Mouse (Mus musculus) lung, embryonic 16.5 days (tissue): ENCODE measurements around the gene Ms4a18. TPM values are rescaled to one million over a fixed set of nuclear protein-coding genes. Genes with fewer than 3 reads are reported as not detected.

Experiments
- ATAC-seq: fragments of 200-750 bp; cut with Nextera tagmentation; 2 replicates; pipeline ENCODE4 v1.8.0; 2017; ENCODE audit warnings: low read depth, mild to moderate bottlenecking, moderate library complexity
- H3K27ac ChIP-seq: fragments of 300-500 bp; sonication (generic); 2 replicates; pipeline ENCODE4 v1.5.1; 2014; ENCODE audit warnings: mild to moderate bottlenecking, control low read depth, low read length
- H3K27me3 ChIP-seq: fragments of 300-500 bp; sonication (generic); 2 replicates; pipeline ENCODE4 v1.6.1; 2014; ENCODE audit warnings: low read depth, low read length, mixed read lengths; ENCODE audit not compliant: control insufficient read depth, insufficient read depth
- H3K36me3 ChIP-seq: fragments of 300-500 bp; sonication (generic); 2 replicates; pipeline ENCODE4 v1.6.1; 2014; ENCODE audit warnings: low read length; ENCODE audit not compliant: control insufficient read depth, insufficient read depth
- H3K4me1 ChIP-seq: fragments of 300-500 bp; sonication (generic); replicated peaks from 2 replicates; pipeline ENCODE4 v1.6.1; 2014; ENCODE audit warnings: low read length, mixed read lengths; ENCODE audit not compliant: control insufficient read depth, insufficient read depth
- H3K4me2 ChIP-seq: fragments of 300-500 bp; sonication (generic); 2 replicates; pipeline ENCODE4 v1.6.1; 2014; ENCODE audit warnings: low read depth, low read length, control low read depth
- H3K4me3 ChIP-seq: fragments of 300-500 bp; sonication (generic); 2 replicates; pipeline ENCODE4 v1.5.1; 2014; ENCODE audit warnings: mild to moderate bottlenecking, low read length, control low read depth
- H3K9ac ChIP-seq: fragments of 300-500 bp; sonication (generic); 2 replicates; pipeline ENCODE4 v1.6.1; 2014; ENCODE audit warnings: low read length, control low read depth
- H3K9me3 ChIP-seq: fragments of 300-500 bp; sonication (generic); 2 replicates; pipeline ENCODE4 v1.6.1; 2016; ENCODE audit warnings: low read length; ENCODE audit not compliant: control insufficient read depth
- WGBS: fragments of 180-500 bp; shearing (Covaris S2); extraction: QIAGEN DNeasy Blood & Tissue Kit; methylation state at CpG from one replicate; pipeline ENCODE4 v1.1.7; 2014; 5-methylcytosine and 5-hydroxymethylcytosine counted together
- polyA plus RNA-seq: library from polyadenylated mRNA; unstranded; fragments of >200 nt; fragmentation: Nextera tagmentation; extraction: Ambion mirVana; gene quantifications from 2 replicates; pipeline ENCODE4 v1.2.1, GENCODE M21; 2015

Ms4a18 gene
- polyA plus RNA-seq, 1 experiment from 2014 or later: not detected

DNA sequence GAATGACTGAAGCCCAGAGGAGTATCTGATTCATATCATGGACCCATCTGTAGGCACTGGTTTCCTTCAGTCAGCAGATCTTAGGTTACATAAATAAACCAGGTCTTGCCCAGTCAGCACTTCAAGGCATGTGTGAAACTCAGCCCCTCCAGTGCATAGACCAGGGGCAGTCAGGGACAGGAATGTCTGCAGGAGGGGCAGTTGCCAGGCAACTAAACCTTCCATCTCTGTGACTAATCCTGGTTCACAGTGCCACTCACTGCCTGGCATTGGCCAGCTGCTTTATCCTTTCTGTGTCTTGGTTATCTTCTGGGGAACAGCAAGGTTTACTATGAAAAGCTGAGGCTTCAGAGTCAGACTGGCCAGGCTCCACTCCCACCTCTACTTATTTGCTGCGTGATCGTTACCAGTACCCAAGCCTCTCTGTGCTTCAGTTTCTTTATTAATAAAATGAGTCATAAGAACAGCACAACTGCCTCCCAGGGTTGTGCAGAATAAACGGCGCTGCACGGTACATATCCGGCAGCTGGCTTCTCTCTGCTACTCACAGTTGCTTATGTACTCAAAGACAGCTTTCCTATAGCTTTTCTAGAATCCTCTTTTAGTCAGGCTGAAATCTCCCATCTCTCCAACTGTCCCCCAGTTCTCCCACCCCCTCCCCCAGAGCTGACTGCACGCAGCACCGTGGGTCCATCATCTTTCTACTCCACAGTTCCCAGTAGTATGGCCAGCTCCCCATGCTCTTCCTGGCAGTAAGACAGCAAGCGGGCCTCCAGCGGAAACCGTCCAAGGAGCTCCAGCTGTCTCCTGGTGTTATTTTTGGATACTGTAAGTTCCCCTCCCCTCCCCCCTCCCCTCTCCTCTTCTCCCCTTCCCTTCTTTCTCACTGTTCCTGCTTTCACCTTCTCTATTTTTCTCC lies 65.6 kb downstream of the Ms4a18 start:
- ATAC-seq: peak; percentile 79

DNA sequence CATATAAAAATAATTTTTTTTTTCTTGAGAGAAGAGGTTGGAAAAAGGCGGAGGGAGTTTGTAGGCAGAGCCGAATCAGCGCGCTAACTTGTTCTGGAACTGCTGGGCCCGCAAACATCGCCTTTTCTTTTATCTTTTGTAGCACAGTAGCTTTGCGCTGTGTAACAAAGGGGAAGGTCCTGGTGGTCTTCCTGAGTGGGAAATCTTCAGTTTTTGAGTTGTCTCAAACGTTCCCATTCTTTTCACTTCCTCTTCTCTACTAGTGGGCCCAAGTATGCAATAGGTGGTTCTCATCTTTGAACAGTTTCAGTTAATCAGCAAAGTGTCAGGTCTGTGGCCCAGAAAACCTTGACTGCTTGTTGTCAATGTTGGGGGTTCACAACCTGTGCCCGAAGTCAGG lies 68.3 kb downstream of the Ms4a18 start:
- Histone ChIP-seq H3K27ac (peak overlapping the region; percentile 32), H3K9ac (peak overlapping the region; percentile 46), H3K36me3 (peaks cover 6% of the 10 kb centered on the region), H3K4me2 (peak overlapping the region; percentile 55), H3K4me1 (peaks cover 28% of the 10 kb centered on the region), H3K27me3 (no peaks in the 10 kb centered on the region), H3K9me3 (no peaks in the 10 kb centered on the region), H3K4me3 (peak overlapping the region; percentile 77)
- 31% methylated on average over 9 of the region's 9 CpGs for WGBS
- ATAC-seq: no peak

More for the DNA sequence above, 65.6 kb downstream of the Ms4a18 start:
- WGBS: 46% methylated on average over 11 of the region's 11 CpGs
- Histone ChIP-seq H3K27ac (peak overlapping the region; percentile 89), H3K4me1 (peaks cover 21% of the 10 kb centered on the region), H3K4me2 (0 out of 2 replicates have a peak overlapping the region, but pooled peaks have one; percentile 5), H3K36me3 (no peaks in the 10 kb centered on the region), H3K9me3 (no peaks in the 10 kb centered on the region), H3K27me3 (no peaks in the 10 kb centered on the region), H3K9ac (peak overlapping the region; percentile 8; the same call in 1 of the 2 replicates), H3K4me3 (no peak overlapping the region)

DNA sequence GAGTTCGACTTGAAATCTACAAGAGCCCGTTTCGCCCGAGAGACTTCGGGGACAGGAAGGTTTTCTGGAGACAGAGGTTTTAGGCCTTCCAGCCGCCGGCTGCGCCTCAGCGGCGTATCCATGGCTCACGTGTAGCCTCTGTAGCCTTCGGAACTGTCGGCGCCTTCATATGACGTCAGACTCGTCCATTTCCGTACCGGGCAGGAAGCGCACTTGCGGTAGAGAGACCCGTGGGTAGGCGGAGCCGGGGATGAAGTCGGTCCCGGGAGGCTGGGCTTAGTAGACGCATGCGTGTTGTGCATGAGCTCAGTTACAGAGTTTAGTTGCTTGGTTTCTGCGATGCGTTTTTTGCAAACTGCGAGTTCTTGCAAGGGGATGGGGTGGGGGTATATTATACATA lies 68.7 kb downstream of the Ms4a18 start, which contains the start of gene Ccdc86:
Gene Ccdc86 (minus strand): TSS at position 155 of the 400 bp plus-strand sequence.
- Histone ChIP-seq H3K36me3 (peaks cover 9% of the 10 kb centered on the region), H3K9ac (peak within 1 kb of the TSS; percentile 85), H3K27ac (peak within 1 kb of the TSS; percentile 32), H3K9me3 (no peaks in the 10 kb centered on the region), H3K4me3 (peak within 1 kb of the TSS; percentile 77), H3K4me2 (peak within 1 kb of the TSS; percentile 100), H3K4me1 (peaks cover 28% of the 10 kb centered on the region), H3K27me3 (no peaks in the 10 kb centered on the region)
- WGBS: under 1% methylated on average over 30 of the region's 30 CpGs
- ATAC-seq: peak; percentile 96

DNA sequence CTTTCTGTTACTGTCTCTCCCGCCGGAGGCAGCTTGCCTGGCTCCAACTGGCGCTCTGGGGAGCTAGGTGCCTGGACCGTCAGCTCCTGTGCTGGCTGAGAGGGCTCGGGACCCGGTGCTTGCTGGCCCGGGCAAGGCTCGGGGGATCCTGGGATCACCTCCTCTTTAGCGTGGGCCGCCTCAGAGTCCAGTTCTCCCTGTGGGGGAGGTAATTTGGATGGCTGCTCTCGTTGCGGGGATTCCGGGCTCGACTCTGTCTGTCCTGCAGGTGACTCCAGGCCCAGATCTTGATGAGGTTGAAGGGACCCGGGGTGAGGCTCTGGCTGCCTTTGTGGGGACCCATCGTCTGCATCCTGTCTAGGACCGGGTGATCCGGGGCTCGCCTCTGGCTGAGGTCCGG lies 69.4 kb downstream of the Ms4a18 start:
- Histone ChIP-seq H3K4me2 (peak overlapping the region; percentile 100), H3K27me3 (no peaks in the 10 kb centered on the region), H3K36me3 (peaks cover 16% of the 10 kb centered on the region), H3K27ac (no peak overlapping the region), H3K9ac (peak overlapping the region; percentile 85), H3K4me3 (peak overlapping the region; percentile 77), H3K9me3 (no peaks in the 10 kb centered on the region), H3K4me1 (peaks cover 28% of the 10 kb centered on the region)
- ATAC-seq: no peak
- under 1% methylated on average over 20 of the region's 20 CpGs for WGBS

DNA sequence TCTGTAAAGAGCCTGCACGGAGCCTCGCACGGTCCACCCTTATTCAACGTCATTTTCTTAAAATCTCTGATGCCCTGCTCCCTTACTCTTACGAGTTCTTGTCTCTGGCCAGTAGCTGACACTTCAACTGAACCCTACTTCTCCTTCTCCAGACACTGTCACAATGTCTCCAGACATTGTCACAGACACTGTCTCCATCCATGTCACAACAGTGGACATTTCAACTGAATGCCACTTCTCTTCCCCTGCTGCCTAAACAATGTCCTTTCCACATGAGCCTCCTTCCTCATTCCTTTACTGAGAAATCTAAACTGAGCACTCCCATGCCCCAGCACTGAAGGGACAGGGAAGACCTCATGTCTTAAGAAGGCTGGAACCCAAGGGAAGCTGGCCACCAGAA lies 70.6 kb downstream of the Ms4a18 start:
- no peak for ATAC-seq

More for the DNA sequence above, 70.6 kb downstream of the Ms4a18 start:
- Histone ChIP-seq H3K4me2 (peak overlapping the region; percentile 100), H3K4me1 (peaks cover 26% of the 10 kb centered on the region), H3K9ac (peak overlapping the region; percentile 85), H3K27me3 (no peaks in the 10 kb centered on the region), H3K27ac (no peak overlapping the region), H3K4me3 (peak overlapping the region; percentile 77), H3K36me3 (peaks cover 28% of the 10 kb centered on the region), H3K9me3 (no peaks in the 10 kb centered on the region)
- 78% methylated on average over 5 of the region's 5 CpGs for WGBS

Other genes starting within 250 kb of the Ms4a18 start
- 0.10 and 0.55 TPM in 2 replicates for gene Cd6, start 188.0 kb downstream of the Ms4a18 start, polyA plus RNA-seq
- 0.50 and 0.83 TPM in 2 replicates for gene Slc15a3, start 178.3 kb downstream of the Ms4a18 start, polyA plus RNA-seq
- 66.5 and 71.7 TPM in 2 replicates for gene Tmem132a, start 148.1 kb downstream of the Ms4a18 start, polyA plus RNA-seq
- 145 and 147 TPM in 2 replicates for gene Tmem109, start 136.0 kb downstream of the Ms4a18 start, polyA plus RNA-seq
- 33.0 and 34.4 TPM in 2 replicates for gene Prpf19, start 122.8 kb downstream of the Ms4a18 start, polyA plus RNA-seq
- not detected in 2 replicates for gene Zp1, start 97.4 kb downstream of the Ms4a18 start, polyA plus RNA-seq
- 0.11 and 0.16 TPM in 2 replicates for gene Ptgdr2, start 80.9 kb downstream of the Ms4a18 start, polyA plus RNA-seq
- 22.6 and 23.9 TPM in 2 replicates for gene Ccdc86, start 68.8 kb downstream of the Ms4a18 start, polyA plus RNA-seq
- gene Ms4a10, start 43.4 kb downstream of the Ms4a18 start, polyA plus RNA-seq: not detected in 2 replicates
- not detected in 2 replicates for gene Ms4a15, start 24.8 kb downstream of the Ms4a18 start, polyA plus RNA-seq
- 0.33 TPM in 1 of 2 replicates, not detected in the other for gene Ms4a8a, start 63.1 kb upstream of the Ms4a18 start, polyA plus RNA-seq
- gene 1700017D01Rik, start 112.8 kb upstream of the Ms4a18 start, polyA plus RNA-seq: not detected in 2 replicates
- not detected in 2 replicates for gene 1700025F22Rik, start 147.3 kb upstream of the Ms4a18 start, polyA plus RNA-seq
- gene Ms4a13, start 178.7 kb upstream of the Ms4a18 start, polyA plus RNA-seq: not detected in 2 replicates
- gene Ms4a12, start 214.4 kb upstream of the Ms4a18 start, polyA plus RNA-seq: not detected in 2 replicates
- not detected in 2 replicates for gene Ms4a1, start 248.2 kb upstream of the Ms4a18 start, polyA plus RNA-seq